Mouse (Mus musculus): Measurements from ENCODE around the gene Sstr3.

The Sstr3 gene

DNA sequence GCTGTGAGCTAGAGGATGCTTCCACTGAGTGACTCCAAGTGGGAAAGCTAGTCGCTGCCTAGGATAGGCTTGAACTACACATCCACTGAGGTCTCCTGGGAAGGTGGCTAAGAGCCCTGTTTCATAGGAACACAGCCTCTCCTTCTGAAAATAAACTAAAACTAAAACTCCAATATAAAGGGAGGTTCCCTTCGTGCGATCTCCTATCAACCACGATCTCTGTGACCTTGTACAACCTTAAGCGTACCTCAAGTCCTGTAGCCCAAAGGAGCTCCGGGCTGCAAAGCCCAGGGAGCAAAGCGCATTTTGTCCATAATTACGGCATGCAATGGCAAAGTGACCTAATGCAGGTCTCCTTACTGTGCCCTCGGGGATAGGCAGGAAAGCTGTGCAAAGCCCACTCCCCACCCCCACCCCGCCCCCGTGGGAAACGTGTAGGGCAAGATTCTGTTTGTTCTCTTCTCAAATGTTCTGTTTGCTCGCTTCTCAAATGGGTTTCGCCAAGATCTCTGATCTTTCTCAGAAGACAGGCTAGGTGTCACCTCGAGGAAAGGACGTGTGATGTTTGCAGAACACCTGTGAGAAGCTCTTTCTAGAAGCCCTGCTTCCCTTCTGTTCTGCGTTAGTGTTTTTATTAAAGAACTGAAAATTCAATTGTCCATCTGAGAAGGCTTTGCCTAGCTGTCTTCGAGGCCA, 41.9 kb downstream of the Sstr3 start:
- DNase-seq (ENCODE audit: low spot score): no peak

DNA sequence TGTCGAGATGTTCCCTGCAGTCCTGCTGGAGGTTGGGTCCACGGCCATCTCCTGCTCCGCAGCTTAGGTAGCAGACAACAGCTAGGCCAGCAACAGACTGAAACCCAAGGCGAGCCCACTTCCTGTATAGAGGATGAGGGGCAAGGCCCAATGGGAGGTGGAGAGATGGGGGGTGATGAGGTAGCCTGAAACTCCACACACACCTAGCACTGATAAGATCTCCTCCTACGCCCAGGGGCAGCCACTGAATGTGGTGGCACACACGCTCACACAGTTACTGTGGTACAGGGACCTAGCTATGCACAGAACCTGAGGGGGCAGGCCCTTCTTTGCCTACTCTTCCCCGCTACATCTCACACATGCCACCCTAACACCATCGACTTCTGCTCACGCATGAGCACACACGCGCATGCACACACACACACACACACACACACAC, 49.5 kb downstream of the Sstr3 start, which contains the start of gene Il2rb:
Gene Il2rb, minus strand, starts transcription at position 304 of the 439 bp plus-strand sequence.
- DNase-seq (ENCODE audit: low spot score): no peak

DNA sequence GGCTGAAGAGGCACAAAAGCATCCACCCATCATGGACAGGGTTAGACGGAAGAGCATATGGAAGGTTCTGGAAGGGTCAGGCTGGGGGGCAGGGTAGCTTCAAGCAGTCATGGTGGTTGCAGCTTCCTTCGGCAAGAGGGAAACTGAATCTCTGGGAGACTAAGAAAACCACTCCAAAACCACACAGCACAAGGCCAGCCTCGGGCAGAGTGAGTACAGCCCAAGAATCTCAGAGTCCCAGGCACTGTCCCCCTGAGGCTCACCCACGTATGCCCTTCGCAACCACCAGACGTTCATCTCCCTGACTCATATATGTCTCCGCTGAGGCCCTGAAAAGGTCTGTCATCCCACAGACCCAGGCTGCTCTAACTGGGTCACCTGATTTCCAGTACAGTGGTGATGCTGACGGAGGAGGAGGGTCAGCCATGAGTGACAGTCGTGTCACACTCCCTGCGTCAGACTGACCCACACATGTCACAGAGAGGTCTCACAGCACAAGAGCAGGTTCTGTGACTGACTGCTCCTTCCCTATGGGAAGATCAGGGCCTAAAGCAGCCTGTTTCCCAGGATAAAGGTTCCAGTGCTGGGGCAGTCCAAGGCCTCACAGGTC, 51.0 kb downstream of the Sstr3 start:
- no peak for DNase-seq (ENCODE audit: low spot score)

DNA sequence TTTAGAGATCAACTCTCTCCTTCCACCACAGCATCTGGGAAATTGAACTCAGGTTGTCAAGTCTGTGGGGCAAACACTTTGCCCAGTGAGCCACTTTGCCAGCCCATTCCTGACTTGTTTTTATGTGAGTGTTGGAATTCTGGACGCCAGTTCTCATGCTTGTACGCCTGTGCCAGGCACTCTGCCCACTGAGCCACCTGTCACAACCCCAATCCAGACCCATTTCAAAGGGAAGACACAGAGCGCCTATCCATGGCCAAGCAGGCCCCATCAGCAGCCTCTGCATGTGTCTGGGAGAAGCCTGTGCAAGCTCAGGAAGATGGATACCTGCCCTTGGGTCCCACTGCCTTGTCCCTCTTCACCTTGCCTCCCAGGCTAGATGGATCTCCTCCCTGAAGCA, 53.2 kb downstream of the Sstr3 start:
- DNase-seq (ENCODE audit: low spot score): no peak

DNA sequence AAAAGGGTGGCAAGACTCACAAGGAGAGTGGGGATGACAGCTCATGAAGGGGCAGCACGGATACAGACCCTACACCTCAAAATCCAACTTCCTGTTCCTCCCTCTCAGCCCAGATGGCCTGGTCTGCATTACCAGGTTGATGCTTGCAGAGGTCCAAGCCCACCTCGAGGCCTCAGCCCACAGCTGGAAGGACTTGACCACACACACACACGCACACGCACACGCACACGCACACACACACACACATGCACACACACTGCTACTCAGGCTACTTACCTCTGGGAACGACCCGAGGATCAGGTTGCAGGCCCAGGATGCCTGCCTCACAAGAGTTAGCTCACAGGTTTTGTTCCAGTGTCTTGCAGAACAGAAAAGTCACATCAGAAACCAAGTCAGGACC, 54.6 kb downstream of the Sstr3 start:
- DNase-seq (ENCODE audit: low spot score): no peak

DNA sequence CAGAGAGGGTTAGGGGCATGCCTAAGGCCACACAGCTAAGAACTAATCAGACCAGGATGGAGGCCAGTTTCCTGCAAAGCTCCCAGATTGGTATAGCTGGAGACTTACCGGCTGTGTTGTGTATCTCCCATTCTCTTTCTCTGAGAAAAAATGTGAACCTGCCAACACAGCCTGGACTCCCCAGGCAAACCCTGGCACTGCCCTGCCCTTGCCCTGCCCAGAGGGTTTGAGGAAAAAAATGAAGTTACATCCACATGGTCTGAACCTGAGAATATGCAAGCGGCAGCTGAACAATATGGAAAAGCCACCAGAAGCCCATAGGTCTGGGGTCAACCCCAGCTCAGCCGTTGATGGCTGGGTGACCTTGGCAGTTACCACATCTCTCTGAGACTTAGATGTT, 55.2 kb downstream of the Sstr3 start:
- DNase-seq (ENCODE audit: low spot score): no peak

DNA sequence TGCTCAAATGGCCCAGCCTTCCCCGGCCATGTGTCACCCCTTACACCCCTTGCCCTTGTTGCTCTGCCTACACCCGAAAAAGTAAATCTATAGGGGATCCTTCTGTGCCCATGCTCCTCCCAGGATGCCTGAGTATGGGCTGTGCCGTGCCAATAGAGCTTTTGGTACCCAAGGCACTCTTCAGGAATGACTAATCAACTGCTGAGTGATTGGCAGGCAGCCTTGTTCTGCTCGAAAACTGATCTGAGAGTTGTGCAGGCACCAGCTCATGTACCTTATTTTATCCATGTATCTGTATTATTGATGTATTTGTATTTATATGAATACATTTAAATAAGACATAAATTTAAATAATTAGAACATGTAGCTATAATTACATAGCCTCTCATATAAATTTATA, 57.4 kb downstream of the Sstr3 start:
- no peak for DNase-seq (ENCODE audit: low spot score)
